Comparison of ENCODE assay signal across 8 mouse cellular contexts in the genomic region with DNA sequence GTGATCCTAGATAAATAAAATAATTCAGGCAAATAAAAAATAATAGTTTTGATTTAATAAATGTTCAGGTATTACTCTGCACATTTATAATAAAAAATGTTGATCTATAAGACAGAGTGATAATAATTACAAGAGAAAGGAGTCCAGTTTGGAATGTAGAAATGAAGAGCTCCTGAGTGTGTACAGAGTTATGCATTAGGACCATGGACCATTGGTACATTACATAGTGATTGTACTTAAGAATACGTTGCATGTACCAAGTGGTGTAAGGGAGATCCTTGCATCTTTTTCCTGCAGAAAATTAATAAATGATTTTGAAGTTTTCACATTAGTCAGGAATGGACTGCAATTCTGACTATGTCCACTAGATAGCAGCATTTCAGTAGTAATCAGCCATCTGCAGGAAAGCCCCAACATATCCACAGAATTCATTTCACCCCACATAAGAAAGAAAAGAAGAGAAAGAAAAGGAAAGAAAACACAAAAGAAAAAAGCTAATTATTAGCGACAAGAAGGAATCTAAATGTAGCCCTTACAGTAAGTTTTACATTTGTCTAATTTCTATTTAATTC.
A peak's percentile ranks its signal among the peaks of the same experiment; 100 is the strongest.
DNase-seq lines count a peak whose midpoint lies in the region; ATAC-seq lines count a peak whose summit lies in the region.

No protein-coding gene starts in this region.

- peak; percentile 61 for ATAC-seq in granulocyte monocyte progenitor cell, adult 5-6 weeks (replicated peaks; ENCODE audit: poor library complexity, severe bottlenecking)

- peak; percentile 7 for DNase-seq in adrenal gland, postnatal 14 days
- no peak for DNase-seq in adrenal gland, adult 8-10 months
- DNase-seq in left cerebral cortex, adult 18-20 months (ENCODE audit: low spot score in 2 of 2): peak; percentile 14 to 41
- DNase-seq in left cerebral cortex, adult 8-10 months (ENCODE audit: low spot score in 2 of 2): no peak
- DNase-seq in adipocyte (ENCODE audit: low spot score): peak; percentile 60
- peak; percentile 3 for DNase-seq in skeletal muscle tissue, adult 2 months (ENCODE audit: low read depth, low spot score)
- DNase-seq in spleen, postnatal 36 days (ENCODE audit: low spot score in 2 of 2): no peak

Comparison
In these comparisons a context has a peak if more than half of its experiments do, and no peak if none do; other contexts are left out.
1. DNase-seq: peak in adrenal gland, postnatal 14 days (single experiment), left cerebral cortex, adult 18-20 months (2 of 2), adipocyte (single experiment) and skeletal muscle tissue, adult 2 months (single experiment); none in adrenal gland, adult 8-10 months (single experiment), left cerebral cortex, adult 8-10 months (0 of 2) and spleen, postnatal 36 days (0 of 2).